Mouse (Mus musculus): ENCODE data around the gene Dnajc6.

The Dnajc6 gene

DNA sequence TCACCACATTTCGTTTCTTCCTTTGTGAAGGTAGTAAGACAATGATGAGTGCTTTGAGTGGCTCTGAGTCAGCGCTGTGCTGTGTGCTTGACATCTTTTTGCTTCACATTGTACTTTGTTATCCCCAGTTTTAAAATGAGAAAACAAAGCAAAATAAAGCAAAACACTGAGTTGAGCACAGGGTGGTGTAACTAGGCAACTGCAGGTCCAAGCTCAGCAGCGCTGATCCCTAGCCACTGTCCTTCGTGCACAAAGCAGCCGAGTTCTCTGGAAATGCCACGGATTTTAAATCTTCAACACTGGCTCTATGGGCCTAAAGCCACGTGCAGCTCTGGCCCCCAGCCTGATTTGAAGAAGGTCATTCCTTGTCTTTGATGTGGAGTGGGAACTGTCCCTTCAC is 72.6 kb downstream of the Dnajc6 start:
- DNase-seq (ENCODE audit: low read depth, low spot score), result peak; percentile 43

DNA sequence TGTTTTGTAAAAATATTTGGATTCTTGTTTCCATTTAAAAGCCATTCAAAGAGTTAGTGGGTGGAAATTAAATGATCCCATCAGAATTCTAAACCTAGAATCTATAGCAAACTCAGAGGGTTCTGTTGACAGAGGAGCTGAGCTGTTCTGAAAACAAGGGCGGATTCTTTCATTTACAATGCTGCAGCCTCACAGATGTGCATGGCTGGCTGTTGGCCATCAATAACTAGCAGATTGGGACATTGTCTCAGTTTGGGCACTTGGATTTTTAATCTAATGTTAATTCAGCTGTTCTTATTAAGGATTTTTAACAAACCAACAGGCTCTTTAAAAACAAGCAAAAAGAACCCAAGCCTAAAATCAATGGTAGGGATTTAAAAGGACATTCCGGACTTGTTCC is 75.7 kb downstream of the Dnajc6 start:
- peak; percentile 83 for DNase-seq (ENCODE audit: low read depth, low spot score)

DNA sequence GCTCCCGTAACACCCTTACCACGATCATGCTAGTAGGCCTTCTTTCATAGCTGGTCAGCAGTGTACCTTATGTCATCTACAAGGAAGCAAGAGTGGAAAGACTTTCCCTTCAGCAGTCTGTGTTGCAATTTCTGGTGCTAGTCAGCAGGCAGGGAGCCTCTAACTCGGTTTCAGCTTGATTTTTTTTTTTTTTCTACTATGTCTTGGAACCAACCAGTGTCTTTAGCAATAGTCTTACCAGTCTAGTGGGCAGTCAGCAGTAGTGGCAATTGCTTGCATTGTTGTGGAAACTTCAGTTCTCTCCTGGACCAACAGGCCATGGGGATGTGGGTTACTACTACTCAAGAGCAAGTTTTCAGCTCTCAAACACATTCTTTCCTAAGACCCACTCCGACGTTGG is 78.9 kb downstream of the Dnajc6 start:
- DNase-seq (ENCODE audit: low read depth, low spot score), result no peak

DNA sequence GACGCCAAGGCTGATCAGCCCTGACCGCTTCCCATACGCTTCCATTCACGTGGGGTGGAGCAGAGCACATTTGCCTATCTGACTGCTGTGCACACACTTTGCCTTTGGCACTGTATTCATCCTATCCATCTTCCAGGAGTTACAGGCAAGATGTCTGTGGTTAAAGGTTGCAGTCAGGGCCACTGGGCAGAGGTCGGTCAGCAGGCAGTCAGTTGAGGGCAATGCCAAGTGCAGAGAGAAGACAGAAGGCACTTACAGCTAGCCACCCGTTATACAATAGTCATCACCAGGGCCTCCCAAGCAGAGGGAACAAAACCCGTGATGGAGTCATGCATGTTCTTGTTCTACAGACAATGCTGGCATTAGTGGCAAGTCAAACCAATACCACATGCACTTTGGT is 82.3 kb downstream of the Dnajc6 start:
- peak; percentile 57 for DNase-seq (ENCODE audit: low read depth, low spot score)

DNA sequence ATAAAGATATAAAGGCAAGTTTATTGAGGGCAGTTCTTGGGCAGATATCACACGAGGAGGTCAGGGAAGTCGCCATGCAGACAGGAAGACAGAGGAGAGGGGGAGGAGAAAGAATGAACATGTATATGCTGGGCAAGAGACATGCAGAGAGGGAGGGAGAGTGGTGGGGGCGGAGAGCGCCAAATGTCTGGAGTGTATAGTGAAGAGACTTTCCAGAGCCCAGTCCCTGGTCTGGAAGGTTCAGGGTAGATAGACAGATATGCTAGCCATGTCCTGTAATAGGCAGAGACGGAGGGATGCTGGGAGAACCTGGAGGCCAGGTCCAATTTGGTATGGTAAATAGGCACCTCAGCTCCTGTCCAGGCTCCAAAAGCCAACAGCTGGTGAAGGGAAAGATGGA is 83.1 kb downstream of the Dnajc6 start:
- DNase-seq (ENCODE audit: low read depth, low spot score), result no peak

DNA sequence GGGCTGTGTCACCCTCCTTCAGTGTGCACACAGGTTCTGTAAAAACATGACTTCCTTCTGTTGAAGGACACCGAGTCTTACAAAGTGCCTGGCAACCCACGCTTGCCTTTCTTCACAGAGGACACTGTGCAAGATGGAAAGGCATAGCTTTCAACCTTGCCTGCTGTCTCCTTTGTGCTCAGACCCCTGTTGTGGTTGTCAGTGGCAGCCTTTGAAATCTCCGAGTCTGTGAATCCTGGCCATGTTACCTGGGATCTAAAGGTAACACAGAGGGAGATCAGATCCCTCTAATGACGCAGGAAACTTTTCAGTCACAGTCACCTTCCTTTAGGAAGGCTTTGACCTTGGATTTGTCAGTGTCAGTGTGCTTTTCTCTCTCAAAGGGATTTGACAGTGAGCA is 84.7 kb downstream of the Dnajc6 start:
- no peak for DNase-seq (ENCODE audit: low read depth, low spot score)

DNA sequence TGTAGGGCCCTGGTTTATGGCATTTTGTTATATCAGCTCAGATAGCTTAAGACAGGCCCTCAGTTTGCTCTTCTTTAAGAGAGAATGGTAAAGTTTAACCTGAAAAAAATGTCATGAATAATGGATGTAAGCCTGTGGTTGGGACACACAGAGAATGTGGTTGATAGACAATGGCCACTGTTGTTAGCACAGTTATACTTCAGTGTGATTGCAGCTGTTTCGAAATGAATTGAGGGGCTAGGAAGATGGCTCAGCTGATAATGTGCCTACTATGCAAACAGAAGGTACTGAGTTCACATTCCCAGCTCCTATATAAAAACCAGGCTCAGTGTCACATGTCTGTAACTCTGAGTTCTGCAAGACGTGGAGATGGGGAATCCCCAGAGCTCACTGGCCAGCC is 86.4 kb downstream of the Dnajc6 start:
- DNase-seq (ENCODE audit: low read depth, low spot score), result peak; percentile 66

DNA sequence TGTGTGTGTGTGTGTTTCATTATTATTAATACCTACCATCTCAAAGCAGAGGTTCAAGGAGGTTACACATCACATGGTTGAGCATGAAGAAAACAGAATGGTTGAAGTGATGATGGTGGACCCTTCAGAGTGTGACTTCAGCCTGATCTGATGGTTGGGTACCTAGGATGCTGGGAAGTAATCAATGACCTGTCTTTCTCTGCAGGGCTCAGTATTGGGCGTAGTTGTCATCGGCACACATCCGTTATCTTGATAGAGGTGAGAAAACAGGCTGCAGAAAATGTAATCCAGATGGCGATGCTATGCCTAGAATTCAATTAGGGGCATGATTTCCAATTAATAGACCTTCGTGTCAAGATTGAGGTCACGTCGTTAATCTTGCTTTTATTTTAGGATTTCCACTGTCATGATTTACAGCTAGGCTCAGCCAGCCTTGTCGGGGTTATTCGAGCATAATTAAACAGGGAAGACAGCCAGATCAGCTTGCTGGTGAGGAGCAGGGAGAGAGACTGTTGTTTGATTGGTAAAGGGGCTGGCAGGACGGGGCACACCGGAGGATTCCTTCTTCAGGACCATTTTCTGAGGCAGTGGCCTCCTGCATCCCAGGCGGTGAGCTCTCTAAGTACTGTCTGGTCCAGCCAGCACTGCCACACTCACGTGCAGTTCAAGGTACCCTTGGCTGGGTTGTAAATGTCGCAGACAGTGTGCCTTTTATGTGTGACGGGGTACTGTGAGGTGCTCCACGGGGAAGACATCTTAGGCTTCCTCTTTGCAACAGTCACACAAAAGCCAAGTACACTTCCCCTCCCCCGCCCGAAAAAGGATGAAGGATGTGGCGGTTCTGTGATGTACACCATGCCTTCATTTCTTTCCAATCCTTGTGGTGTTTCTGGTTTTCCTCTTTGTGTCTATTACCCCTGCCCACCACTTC is 88.3 kb downstream of the Dnajc6 start:
- DNase-seq (ENCODE audit: low read depth, low spot score), result peak; percentile 67

DNA sequence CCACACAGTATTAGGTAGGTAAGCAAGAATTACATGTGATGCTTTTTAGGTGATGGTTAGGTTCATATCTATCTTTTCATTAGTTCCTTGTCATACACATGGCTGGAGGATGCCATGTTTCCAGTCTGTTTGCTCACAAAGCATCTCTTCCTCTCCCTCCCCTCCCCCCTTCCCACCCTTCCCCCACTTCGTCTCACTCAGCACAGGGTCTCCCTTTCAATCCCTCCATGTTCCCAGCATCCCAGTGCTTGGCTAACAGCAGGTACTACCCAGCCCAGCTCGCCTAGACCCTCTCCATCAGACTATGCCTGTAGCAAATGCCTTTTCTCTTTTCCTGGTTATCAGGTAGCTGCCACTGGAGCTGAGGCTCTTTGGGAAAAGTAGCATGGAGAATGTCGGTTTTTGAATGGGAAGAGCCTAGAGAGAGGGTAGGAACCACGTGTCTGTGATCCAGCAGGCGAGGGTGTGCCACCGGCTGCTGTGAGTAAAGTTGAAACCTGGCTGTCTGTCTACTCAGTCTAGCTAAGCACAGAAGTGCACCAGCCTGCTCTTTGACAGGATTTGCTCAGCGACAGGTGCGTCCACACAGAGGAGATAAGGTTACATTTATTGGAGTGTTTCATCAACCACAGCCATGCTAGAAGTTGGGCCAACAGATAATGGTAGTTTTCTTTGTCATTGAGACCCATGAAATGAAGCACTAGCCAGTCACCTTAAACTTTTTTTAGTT is 89.2 kb downstream of the Dnajc6 start:
- DNase-seq (ENCODE audit: low read depth, low spot score), result no peak

DNA sequence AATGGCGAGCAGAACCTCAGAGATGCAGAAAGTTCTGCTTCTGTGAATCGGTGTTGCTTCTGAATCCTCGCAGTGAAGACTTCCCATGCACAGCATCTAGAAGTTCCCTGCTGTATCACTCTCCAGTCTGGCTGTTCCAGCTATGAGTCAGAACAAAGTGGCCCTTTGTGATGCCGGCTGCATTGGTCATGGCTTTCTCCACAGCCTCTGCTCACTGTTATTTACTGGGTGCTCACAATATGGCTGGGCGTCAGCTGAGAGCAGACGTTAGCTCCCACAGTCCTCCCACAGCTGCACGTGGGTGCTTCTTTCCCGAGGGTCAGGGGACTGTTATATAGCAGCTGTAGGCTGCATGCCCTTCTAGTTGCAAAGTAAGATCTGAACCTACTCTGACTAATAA is 92.5 kb downstream of the Dnajc6 start:
- DNase-seq (ENCODE audit: low read depth, low spot score), result peak; percentile 91

DNA sequence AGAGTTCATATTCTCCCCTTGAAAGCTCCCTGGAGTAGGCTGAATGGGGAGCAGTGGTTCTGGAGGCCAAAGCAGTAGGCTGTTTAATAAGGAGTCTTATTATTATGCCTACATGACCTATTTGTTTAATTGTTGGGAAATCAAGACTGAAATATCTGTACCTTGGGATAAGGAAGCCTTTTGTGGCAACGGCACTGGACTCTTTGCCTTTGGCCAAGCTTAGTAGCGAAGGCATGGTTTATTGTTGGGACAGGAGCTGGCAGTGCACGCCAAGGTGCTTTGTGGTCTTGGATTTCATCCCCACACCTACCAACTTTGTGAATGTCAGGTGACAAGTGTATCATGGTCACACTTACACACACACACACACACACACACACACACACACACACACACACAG is 93.3 kb downstream of the Dnajc6 start:
- no peak for DNase-seq (ENCODE audit: low read depth, low spot score)

DNA sequence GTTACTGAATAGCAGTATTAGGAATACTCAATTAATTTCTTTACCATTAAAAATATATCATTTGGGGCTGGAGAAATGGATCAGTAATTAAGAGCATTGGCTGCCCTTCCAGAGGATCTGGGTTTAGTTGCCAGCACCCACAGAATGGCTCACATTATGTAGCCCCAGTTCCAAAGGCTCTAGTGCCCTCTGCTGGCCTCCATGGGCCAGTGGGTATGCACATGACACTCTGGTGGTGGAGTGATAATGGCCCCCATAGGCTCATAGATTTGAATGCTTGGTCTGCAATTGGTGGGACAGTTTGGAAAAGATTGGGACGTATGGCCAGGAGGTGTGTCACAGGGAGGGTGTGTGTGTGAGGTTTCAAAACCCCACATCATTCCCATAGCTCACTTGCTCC is 95.0 kb downstream of the Dnajc6 start:
- no peak for DNase-seq (ENCODE audit: low read depth, low spot score)

DNA sequence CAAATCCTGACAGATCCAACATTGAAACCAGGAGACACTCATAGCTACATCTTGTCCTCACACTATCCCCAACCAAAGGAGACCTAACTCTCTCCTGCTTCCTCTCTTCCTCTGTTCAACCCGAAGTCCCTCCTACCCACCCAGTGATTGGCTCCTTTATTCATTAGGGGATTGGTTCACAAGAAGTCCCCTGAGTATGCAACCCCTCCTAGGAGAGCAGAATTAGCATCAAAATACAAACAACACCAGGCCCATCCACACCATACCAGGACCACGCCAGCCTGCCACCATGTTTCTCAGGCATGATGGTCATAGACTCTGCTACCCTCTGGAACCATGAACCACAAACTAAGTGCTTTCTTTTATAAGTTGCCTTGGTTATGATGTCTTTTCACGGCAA is 96.0 kb downstream of the Dnajc6 start:
- no peak for DNase-seq (ENCODE audit: low read depth, low spot score)

DNA sequence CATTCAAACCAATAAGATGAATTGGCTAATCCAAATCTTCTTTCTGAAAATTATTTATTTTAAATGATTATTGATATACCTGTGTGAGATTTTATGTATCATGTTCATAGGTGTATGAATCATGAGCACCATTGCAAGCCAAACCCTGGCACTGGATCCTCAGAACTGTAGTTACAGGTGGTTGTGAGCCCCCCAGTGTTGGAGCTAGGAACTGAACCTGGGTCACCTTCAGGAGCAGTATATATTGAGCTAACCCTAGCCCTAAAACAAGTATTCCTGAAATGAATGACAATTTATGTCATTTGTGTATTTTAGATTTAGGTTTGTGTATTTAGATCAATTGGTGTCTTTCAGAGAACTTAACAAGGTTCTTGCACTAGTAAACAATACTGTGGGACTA is 105.3 kb downstream of the Dnajc6 start:
- peak; percentile 55 for DNase-seq (ENCODE audit: low read depth, low spot score)

DNA sequence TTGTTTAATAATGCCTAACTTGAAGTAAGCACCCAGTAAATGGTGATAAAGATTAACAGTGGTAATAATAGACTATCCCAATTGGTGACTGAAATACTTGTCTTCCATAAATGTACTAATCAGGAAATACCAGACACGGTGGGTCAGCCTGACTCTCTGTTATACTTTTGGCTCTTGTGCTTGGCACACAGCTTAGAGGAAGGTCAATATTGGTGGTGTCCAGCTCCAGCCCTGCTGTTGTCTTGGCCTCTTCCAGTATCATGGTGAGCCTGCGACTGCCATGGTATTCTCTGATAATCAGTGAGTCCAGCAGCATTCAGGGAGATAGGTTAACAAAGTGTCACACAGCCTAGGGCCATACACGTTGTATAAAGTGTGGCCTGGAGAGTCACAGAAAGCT is 107.2 kb downstream of the Dnajc6 start:
- peak; percentile 83 for DNase-seq (ENCODE audit: low read depth, low spot score)

DNA sequence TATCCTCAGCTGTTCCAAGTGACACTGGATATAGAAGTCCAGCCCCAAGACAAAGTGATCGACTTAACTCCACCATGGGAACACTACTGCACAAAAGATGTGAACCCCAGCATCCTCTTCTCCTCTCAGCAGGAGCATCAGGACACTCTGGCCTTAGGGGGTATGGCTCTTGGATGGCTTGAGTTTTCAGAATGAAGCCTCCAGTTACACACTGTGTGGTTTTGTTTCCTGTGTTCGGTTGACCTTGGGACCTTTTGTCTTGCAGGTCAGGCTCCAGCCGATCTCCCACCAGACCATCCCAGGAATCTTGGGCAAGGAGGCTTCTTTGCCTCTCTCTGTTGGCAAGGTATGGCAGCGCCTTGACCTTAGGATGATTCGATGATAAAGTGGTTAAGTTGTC is 120.1 kb downstream of the Dnajc6 start:
- no peak for DNase-seq (ENCODE audit: low read depth, low spot score)

DNA sequence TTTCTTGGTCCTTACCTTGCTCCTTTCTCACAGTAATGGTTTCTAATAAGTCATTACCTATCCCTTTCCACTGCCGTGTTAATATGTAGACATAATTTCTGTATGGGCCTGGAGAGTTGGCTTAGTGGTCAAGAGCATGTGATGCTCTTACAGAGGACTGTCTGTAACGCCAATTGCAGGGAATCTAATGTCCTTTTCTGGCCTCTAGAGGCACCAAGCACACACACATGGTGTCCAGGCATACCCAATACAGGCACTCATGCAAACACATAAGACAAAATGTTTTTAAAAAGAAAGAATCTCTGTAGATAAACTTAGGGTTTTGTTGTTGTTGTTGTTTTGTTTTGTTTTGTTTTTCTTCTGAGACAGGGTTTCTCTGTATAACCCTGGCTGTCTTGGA is 121.3 kb downstream of the Dnajc6 start:
- DNase-seq (ENCODE audit: low read depth, low spot score), result peak; percentile 53

DNA sequence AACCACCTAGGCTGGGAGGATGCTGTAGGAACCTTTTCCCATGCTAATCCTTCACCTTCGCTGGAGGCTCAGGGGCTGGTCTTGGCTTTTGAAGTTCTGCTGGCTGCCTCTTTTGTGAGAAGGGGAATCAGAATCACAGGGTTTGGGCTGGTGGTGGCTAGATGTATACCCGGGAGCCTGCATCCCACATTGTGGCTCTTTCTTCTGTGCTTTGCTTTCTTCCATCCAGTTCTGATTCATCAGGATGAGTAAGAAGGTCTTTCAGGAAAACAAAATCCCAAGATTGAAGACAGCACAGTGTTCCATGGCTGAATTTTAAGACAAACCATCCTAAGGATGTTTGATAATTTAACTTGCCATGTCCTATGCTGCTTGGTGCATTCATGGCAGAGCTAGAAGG is 123.8 kb downstream of the Dnajc6 start:
- peak; percentile 59 for DNase-seq (ENCODE audit: low read depth, low spot score)

DNA sequence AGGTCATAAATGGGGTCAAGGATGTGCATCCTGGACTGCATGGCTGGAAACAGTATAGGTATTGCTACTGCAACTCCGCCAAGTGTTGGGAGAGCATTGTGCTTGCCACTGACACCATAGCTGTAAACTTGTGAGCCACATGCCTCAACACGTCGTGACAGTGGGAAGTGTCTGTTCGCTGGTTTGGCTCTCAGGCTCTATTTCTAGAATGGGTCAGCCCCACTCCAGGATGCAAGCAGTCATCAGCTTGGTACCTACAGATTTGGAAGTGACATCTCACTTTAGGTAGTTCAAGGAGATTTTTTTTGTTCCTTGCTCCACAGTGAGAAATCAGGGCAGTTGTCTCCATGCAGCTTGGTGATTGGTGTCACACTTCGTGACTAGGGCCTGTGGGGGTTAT is 124.8 kb downstream of the Dnajc6 start:
- peak; percentile 63 for DNase-seq (ENCODE audit: low read depth, low spot score)

DNA sequence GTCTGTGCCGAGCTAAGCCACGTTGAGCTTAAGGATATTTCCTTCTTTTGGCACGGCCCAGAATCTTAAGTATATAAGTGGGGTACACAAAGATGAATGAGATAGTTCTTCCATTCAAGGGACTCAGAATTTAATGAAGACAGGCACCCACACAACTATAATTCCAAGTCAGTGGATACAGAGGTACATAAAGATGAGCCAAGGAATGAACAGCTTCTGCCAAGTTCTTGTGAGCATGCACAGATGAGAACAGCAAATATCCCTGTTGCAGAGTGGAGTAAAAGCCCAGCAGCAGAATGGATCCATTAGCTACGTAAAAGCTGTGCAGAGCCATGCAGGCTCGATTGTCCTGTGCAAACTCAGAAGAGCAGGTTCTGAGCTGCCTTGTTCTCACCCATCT is 128.8 kb downstream of the Dnajc6 start:
- peak; percentile 56 for DNase-seq (ENCODE audit: low read depth, low spot score)

DNA sequence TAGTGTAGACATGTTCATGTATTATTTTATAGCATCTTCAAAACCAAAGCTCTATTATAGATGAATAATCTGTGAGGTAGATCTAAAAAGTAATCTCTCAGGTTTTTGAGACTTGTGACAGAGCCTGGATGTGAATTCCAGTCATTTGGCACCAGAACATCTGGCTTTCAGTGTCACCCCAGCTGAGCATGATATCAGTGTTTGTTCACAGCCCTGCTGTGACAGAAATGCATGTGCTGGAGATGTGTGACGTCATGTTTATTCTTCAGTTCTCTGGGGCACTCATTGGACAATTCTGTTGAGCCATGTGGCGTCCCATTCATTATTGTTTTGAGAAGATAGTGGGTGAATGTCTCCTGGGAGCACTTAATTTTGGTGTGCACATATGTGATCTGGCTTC is 139.1 kb downstream of the Dnajc6 start:
- peak; percentile 57 for DNase-seq (ENCODE audit: low read depth, low spot score)

DNA sequence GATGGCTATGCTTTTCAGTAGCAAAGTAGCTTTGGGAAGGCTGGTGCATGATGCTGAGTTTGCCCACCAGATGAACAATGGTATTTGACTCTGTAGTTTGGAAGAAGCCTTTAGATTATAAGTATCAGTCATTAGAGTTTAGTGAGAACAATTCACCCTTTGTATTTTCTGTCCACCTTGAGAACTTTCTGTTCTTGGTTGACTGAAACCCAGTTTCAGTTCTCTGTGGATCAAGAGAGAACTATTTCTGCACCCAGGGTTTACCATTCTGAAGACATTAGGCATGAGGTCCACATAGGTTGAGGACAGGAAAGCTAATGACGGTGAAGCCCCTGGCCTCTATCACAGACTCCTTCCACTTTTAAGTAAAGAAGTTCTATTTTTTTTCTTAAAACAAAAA is 141.0 kb downstream of the Dnajc6 start:
- no peak for DNase-seq (ENCODE audit: low read depth, low spot score)

DNA sequence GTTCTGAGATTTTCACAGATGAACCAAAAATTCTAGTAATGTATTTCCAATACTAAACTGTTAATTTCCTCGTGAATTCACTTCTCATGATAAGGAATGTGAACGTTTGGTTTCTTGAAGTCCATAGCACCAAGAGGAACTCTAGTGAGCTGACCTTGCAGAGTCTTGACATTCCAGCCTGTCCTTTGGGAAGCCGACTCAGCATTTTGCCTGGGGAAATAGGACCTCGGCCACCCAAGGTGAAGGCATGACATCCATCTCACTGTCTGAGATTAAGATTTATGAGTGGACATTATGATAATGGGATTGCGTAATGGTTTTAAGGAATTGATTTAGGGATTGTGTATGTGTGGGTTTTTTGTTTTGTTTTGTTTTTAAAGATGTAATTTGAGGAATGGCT is 144.2 kb downstream of the Dnajc6 start:
- DNase-seq (ENCODE audit: low read depth, low spot score), result no peak

All from brain, adult 2 months (tissue).